Mouse (Mus musculus) MN1 (cell line): Measurements from ENCODE around the gene Aars2.

ENCODE experiments used
- DNase-seq: peaks from one replicate; pipeline ENCODE4 v3.0.0-alpha.2; 2016; ENCODE audit warnings: low spot score

Gene Aars2

GRCm38 (mm10) chr17:45557998-45558862 lies 51.6 kb downstream of the Aars2 start:
- peak; percentile 46 for DNase-seq

DNA sequence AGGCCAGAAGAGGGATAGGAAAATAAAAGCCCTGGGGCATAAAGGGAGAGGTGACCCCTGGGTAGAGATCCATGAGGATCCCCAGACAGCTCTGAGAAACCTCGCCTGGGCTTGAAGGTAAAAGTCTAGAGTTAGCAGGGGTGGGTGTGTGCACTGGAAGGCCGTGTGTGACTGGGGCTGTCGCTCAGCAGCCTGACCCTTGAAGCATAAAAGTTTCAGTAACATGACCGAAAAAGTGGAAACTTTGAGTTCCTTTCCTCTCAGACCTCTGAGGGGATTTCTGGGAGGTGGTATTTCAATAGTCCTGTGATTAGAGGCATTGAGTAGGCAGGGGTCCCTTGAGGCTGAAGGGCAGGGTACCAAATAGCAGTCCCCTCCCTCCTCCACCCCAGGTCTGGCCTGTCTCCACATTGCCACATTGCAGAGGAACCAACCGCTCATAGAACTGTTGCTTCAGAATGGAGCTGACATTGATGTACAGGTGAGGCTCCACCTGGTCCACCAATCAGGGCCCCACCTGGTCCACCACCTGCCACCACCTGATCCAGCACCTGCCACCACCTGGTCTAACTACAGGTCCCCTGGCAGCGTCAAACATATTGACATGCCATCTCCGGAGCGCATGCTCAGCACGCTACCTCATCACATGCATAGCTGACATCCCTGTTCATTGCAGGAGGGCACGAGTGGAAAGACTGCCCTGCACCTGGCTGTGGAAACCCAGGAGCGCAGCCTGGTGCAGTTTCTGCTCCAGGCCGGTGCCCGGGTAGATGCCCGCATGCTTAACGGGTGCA lies 53.3 kb downstream of the Aars2 start:
- no peak for DNase-seq

GRCm38 (mm10) chr17:45563216-45563615 lies 56.6 kb downstream of the Aars2 start:
- peak; percentile 19 for DNase-seq

GRCm38 (mm10) chr17:45563655-45564530 lies 57.3 kb downstream of the Aars2 start, which contains the start of gene Slc35b2:
Slc35b2 (plus strand) TSS chr17:45563874.
- DNase-seq = peak; percentile 99

DNA sequence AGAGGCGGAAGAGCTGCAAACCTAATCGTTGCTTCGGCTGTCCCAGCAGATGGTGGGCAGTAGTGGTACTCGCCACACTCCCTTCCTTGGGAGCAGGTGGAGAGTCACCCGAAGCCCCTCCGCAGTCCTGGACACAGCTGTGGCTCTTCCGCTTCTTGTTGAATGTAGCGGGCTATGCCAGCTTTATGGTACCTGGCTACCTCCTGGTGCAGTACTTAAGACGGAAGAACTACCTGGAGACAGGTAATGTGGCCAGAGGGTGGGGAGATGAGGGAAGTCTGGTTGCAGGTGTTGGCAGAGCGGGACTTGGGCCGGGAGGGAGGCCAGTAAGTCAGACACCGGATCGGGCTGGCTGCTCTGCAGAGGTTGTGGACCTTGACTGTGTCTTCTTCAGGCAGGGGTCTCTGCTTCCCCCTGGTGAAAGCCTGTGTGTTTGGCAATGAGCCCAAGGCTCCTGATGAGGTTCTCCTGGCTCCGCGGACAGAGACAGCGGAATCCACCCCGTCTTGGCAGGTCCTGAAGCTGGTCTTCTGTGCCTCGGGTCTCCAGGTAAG lies 58.0 kb downstream of the Aars2 start:
- peak; percentile 63 for DNase-seq

GRCm38 (mm10) chr17:45565103-45565502 lies 58.5 kb downstream of the Aars2 start:
- no peak for DNase-seq

GRCm38 (mm10) chr17:45566031-45566359 lies 59.4 kb downstream of the Aars2 start:
- no peak for DNase-seq

GRCm38 (mm10) chr17:45566360-45567161 lies 59.9 kb downstream of the Aars2 start:
- peak; percentile 70 for DNase-seq

GRCm38 (mm10) chr17:45567162-45567601 lies 60.5 kb downstream of the Aars2 start:
- DNase-seq = peak; percentile 70

- peak; percentile 40 for DNase-seq
These were observed 62.3 kb downstream of the Aars2 start for GRCm38 (mm10) chr17:45568990-45569389.

GRCm38 (mm10) chr17:45569999-45570398 lies 63.4 kb downstream of the Aars2 start:
- DNase-seq = peak; percentile 48
